Mouse (Mus musculus) C2C12 (cell line): Measurements from ENCODE around the gene Scmh1.

Source experiments
- CEBPB ChIP-seq: IDR thresholded peaks from one replicate; pipeline ENCODE4 v1.6.1; 2011; ENCODE audit warnings: low read depth, mild to moderate bottlenecking, control low read depth, moderate library complexity
- MYOD1 ChIP-seq: IDR thresholded peaks from one replicate; pipeline ENCODE4 v1.6.1; 2011; ENCODE audit warnings: low read depth; ENCODE audit not compliant: control insufficient read depth, insufficient read length

GRCm38 (mm10) chr4:120565726-120566125, 160.6 kb downstream of the Scmh1 start:
- no peak for TF ChIP-seq MYOD1
- no peak for TF ChIP-seq CEBPB
